8 mouse cellular contexts compared by ENCODE assay signal in genomic region chr5:121710851-121711173, GRCm38 (mm10). TPM values are rescaled to one million over a fixed set of nuclear protein-coding genes. Genes with fewer than 3 reads are reported as not detected.
A peak's percentile ranks its signal among the peaks of the same experiment; 100 is the strongest.
DNase-seq lines count a peak whose midpoint lies in the region; ATAC-seq and TF ChIP-seq lines count a peak whose summit lies in the region.

No protein-coding gene starts in this region.

- peaks cover 26% of the 10 kb centered on the region for H3K4me1 ChIP-seq in heart, embryonic 10.5 days
- H3K4me1 ChIP-seq in CH12.LX (ENCODE audit: control insufficient read depth in 1 of 2, insufficient read depth in 2 of 2), result peaks cover 2 to 31% of the 10 kb centered on the region in 2 experiments; a peak in 3 of 4 replicates
- H3K4me1 ChIP-seq in forebrain, embryonic 11.5 days (replicated peaks; ENCODE audit: control insufficient read depth, insufficient read depth, low read length), result peaks cover 5% of the 10 kb centered on the region; the same call in 1 of the 2 replicates
- H3K4me1 ChIP-seq in liver, embryonic 13.5 days (replicated peaks), result peaks cover 49% of the 10 kb centered on the region
- H3K4me1 ChIP-seq in stomach, postnatal 0 days (replicated peaks; ENCODE audit: control insufficient read depth, insufficient read depth), result 0 out of 2 replicates have a peak, but pooled peaks cover 5% of the 10 kb centered on the region

- WGBS in heart, embryonic 10.5 days, result under 1% methylated on average over 12 of the region's 12 CpGs
- WGBS in forebrain, embryonic 11.5 days, result 1% methylated on average over 12 of the region's 12 CpGs
- WGBS in liver, embryonic 13.5 days (ENCODE audit: insufficient replicate concordance), result under 1% methylated on average over 12 of the region's 12 CpGs
- under 1% methylated on average over 12 of the region's 12 CpGs for WGBS in stomach, postnatal 0 days

- 0 out of 2 replicates have a peak, but pooled peaks cover 4% of the 10 kb centered on the region for H3K79me2 ChIP-seq in CH12.LX (replicated peaks; ENCODE audit: control insufficient read depth, extremely low read depth, insufficient read depth, poor library complexity, severe bottlenecking)

- intact Hi-C loops in heart, postnatal 10 days (cut with DNase I), result loop anchor here (5.0 kb wide), 2 partner anchors 131 to 259 kb away; partner anchors contain the start of genes Erp29 and Tmem116

- no peaks in the 10 kb centered on the region for H3K9me3 ChIP-seq in heart, embryonic 10.5 days
- no peaks in the 10 kb centered on the region for H3K9me3 ChIP-seq in CH12.LX (replicated peaks; ENCODE audit: low read length)
- no peaks in the 10 kb centered on the region for H3K9me3 ChIP-seq in forebrain, embryonic 11.5 days (ENCODE audit: control insufficient read depth, low read length)
- H3K9me3 ChIP-seq in liver, embryonic 13.5 days (replicated peaks), result no peaks in the 10 kb centered on the region
- H3K9me3 ChIP-seq in stomach, postnatal 0 days (ENCODE audit: control insufficient read depth, low read length), result no peaks in the 10 kb centered on the region

- H3K4me3 ChIP-seq in heart, embryonic 10.5 days, result peak overlapping the region; percentile 93
- H3K4me3 ChIP-seq in CH12.LX (replicated peaks in 1 of 3; ENCODE audit: low read depth in 2 of 3, low read length in 2 of 3, poor library complexity in 1 of 3), result peak overlapping the region; percentile 68 to 87 (median 74)
- peak overlapping the region; percentile 99 for H3K4me3 ChIP-seq in forebrain, embryonic 11.5 days (ENCODE audit: low read depth, low read length)
- H3K4me3 ChIP-seq in liver, embryonic 13.5 days (replicated peaks), result peak overlapping the region; percentile 97
- H3K4me3 ChIP-seq in stomach, postnatal 0 days (ENCODE audit: low read depth, low read length), result peak overlapping the region; percentile 97

- no peak for TF ChIP-seq EP300 in CH12.LX (IDR thresholded peaks at IDR 0.05; ENCODE audit: low read length)
- no peak for TF ChIP-seq EP300 in stomach, postnatal 0 days (optimal IDR thresholded peaks at IDR 0.05)

- no peak for DNase-seq in heart, embryonic 10.5 days (ENCODE audit: low spot score)
- DNase-seq in heart, postnatal 10 days, result no peak
- peak; percentile 75 for DNase-seq in CH12.LX (ENCODE audit: extremely low read depth)
- DNase-seq in forebrain, embryonic 11.5 days (ENCODE audit: low spot score), result no peak
- no peak for DNase-seq in liver, embryonic 13.5 days
- DNase-seq in stomach, postnatal 0 days (ENCODE audit: low spot score), result no peak
- DNase-seq in left cerebral cortex, adult 11 months (ENCODE audit: low spot score), result no peak
- DNase-seq in ovary, adult 18-20 months (ENCODE audit: low spot score), result no peak

- no peak for TF ChIP-seq RAD21 in CH12.LX (IDR thresholded peaks at IDR 0.05; ENCODE audit: low read depth, low read length)

- H3K9ac ChIP-seq in CH12.LX (ENCODE audit: insufficient read depth, low read depth), result peak overlapping the region; percentile 92
- peak overlapping the region; percentile 98 for H3K9ac ChIP-seq in forebrain, embryonic 11.5 days (ENCODE audit: low read length)
- peak overlapping the region; percentile 98 for H3K9ac ChIP-seq in liver, embryonic 13.5 days
- H3K9ac ChIP-seq in stomach, postnatal 0 days (ENCODE audit: low read length), result peak overlapping the region; percentile 96

- no peak for TF ChIP-seq CTCF in CH12.LX (conservative IDR thresholded peaks at IDR 0.05 in 1 of 2, IDR thresholded peaks at IDR 0.05 in 1 of 2; ENCODE audit: low read depth in 2 of 2, low read length in 2 of 2)
- TF ChIP-seq CTCF in stomach, postnatal 0 days (IDR thresholded peaks at IDR 0.05; ENCODE audit: low read depth), result no peak

- dilution Hi-C loops in CH12.LX (cut with MboI; ENCODE audit: extremely low pct_ligation_motif_present, extremely low pct_unique_long_range_greater_than_20kb, low sequenced_read_pairs), result no loop called here

- no peaks in the 10 kb centered on the region for H3K27me3 ChIP-seq in heart, embryonic 10.5 days (ENCODE audit: insufficient read depth, poor library complexity, severe bottlenecking)
- H3K27me3 ChIP-seq in CH12.LX (replicated peaks), result no peaks in the 10 kb centered on the region
- no peaks in the 10 kb centered on the region for H3K27me3 ChIP-seq in forebrain, embryonic 11.5 days (ENCODE audit: control insufficient read depth, insufficient read depth, low read length)
- no peaks in the 10 kb centered on the region for H3K27me3 ChIP-seq in liver, embryonic 13.5 days
- H3K27me3 ChIP-seq in stomach, postnatal 0 days (ENCODE audit: control insufficient read depth, insufficient read depth, low read length), result no peaks in the 10 kb centered on the region

- in situ Hi-C loops in CH12.LX (cut with MboI; ENCODE audit: low pct_ligation_motif_present, low pct_unique_long_range_greater_than_20kb, low sequenced_read_pairs), result no loop called here

- TF ChIP-seq POLR2A in CH12.LX (IDR thresholded peaks at IDR 0.05; ENCODE audit: low read depth, low read length), result no peak

- no peak for ATAC-seq in forebrain, embryonic 11.5 days (replicated peaks; ENCODE audit: low FRiP score)
- ATAC-seq in liver, embryonic 13.5 days (ENCODE audit: low read depth), result no peak
- ATAC-seq in stomach, postnatal 0 days (ENCODE audit: low FRiP score, low TSS enrichment), result peak; percentile 34

- H3K36me3 ChIP-seq in heart, embryonic 10.5 days, result no peaks in the 10 kb centered on the region
- peaks cover 0 to 1% of the 10 kb centered on the region in 2 experiments for H3K36me3 ChIP-seq in CH12.LX (replicated peaks in 1 of 2; ENCODE audit: control insufficient read depth in 1 of 2, insufficient read depth in 1 of 2, low read length in 1 of 2)
- H3K36me3 ChIP-seq in forebrain, embryonic 11.5 days (ENCODE audit: control insufficient read depth, insufficient read depth, low read length), result no peaks in the 10 kb centered on the region
- no peaks in the 10 kb centered on the region for H3K36me3 ChIP-seq in liver, embryonic 13.5 days
- no peaks in the 10 kb centered on the region for H3K36me3 ChIP-seq in stomach, postnatal 0 days (ENCODE audit: control insufficient read depth, insufficient read depth, low read length)

- peak overlapping the region; percentile 99 for H3K27ac ChIP-seq in heart, embryonic 10.5 days
- H3K27ac ChIP-seq in CH12.LX (ENCODE audit: insufficient read depth, low read depth), result peak overlapping the region; percentile 56
- peak overlapping the region; percentile 90 for H3K27ac ChIP-seq in forebrain, embryonic 11.5 days (ENCODE audit: low read depth, low read length)
- H3K27ac ChIP-seq in liver, embryonic 13.5 days, result peak overlapping the region; percentile 95
- peak overlapping the region; percentile 99 for H3K27ac ChIP-seq in stomach, postnatal 0 days (replicated peaks)

- H3K4me2 ChIP-seq in CH12.LX (ENCODE audit: insufficient read depth, low read depth, poor library complexity, severe bottlenecking), result peak overlapping the region; percentile 64
- peak overlapping the region; percentile 76 for H3K4me2 ChIP-seq in forebrain, embryonic 11.5 days (ENCODE audit: low read depth, low read length, severe bottlenecking)
- peak overlapping the region; percentile 99 for H3K4me2 ChIP-seq in liver, embryonic 13.5 days
- peak overlapping the region; percentile 64 for H3K4me2 ChIP-seq in stomach, postnatal 0 days (replicated peaks; ENCODE audit: low read depth)

TF ChIP-seq in CH12.LX, 34 proteins besides CTCF, POLR2A, EP300 and RAD21:
- TF ChIP-seq ZNF384 (IDR thresholded peaks at IDR 0.05; ENCODE audit: low read depth, low read length), result peak; percentile 80
- no peak for TF ChIP-seq ZC3H11A (IDR thresholded peaks at IDR 0.05; ENCODE audit: low read depth, low read length)

RNA-seq across cellular contexts. Expression of gene Atxn2, which starts 0.3 kb away (rescaled TPM):
- 38.2 and 46.8 TPM in 2 replicates for polyA plus RNA-seq in heart, embryonic 10.5 days (2016; fragmentation: Nextera tagmentation; extraction: Ambion mirVana)
- 100 to 1,000 TPM; 173 to 177 TPM for total RNA-seq in heart, postnatal 10 days (2021)
- total RNA-seq in CH12.LX (2012; rRNA removed) (8.3 and 8.5 TPM in 2 replicates), CH12.LX (2014; rRNA removed) (5.9 and 7.7 TPM in 2 replicates)
- 40.5 and 58.4 TPM in 2 replicates for polyA plus RNA-seq in CH12.LX (2012; ENCODE audit: insufficient read length, low read depth)
- polyA plus RNA-seq in forebrain, embryonic 11.5 days (2014; fragmentation: Nextera tagmentation; extraction: Ambion mirVana), result 99.2 and 102 TPM in 2 replicates
- 16.0 and 17.6 TPM in 2 replicates for polyA plus RNA-seq in liver, embryonic 13.5 days (2015; fragmentation: Nextera tagmentation; extraction: Ambion mirVana)
- polyA plus RNA-seq in stomach, postnatal 0 days (2015; fragmentation: Nextera tagmentation; extraction: Ambion mirVana), result 30.5 and 35.6 TPM in 2 replicates

RNA-seq across cellular contexts. Expression of gene Brap, which starts 50.4 kb away (rescaled TPM):
- polyA plus RNA-seq in heart, embryonic 10.5 days (2016; fragmentation: Nextera tagmentation; extraction: Ambion mirVana), result 33.2 and 35.5 TPM in 2 replicates
- 10 to 100 TPM; 28.2 to 35.2 TPM for total RNA-seq in heart, postnatal 10 days (2021)
- total RNA-seq in CH12.LX (2012; rRNA removed) (23.7 and 27.4 TPM in 2 replicates), CH12.LX (2014; rRNA removed) (29.0 and 33.3 TPM in 2 replicates)
- polyA plus RNA-seq in CH12.LX (2012; ENCODE audit: insufficient read length, low read depth), result 28.0 and 29.8 TPM in 2 replicates
- 45.5 and 48.1 TPM in 2 replicates for polyA plus RNA-seq in forebrain, embryonic 11.5 days (2014; fragmentation: Nextera tagmentation; extraction: Ambion mirVana)
- 23.9 and 25.5 TPM in 2 replicates for polyA plus RNA-seq in liver, embryonic 13.5 days (2015; fragmentation: Nextera tagmentation; extraction: Ambion mirVana)
- polyA plus RNA-seq in stomach, postnatal 0 days (2015; fragmentation: Nextera tagmentation; extraction: Ambion mirVana), result 32.2 and 32.5 TPM in 2 replicates

RNA-seq across cellular contexts. Expression of gene Acad10, which starts 50.5 kb away (rescaled TPM):
- 1.5 and 2.6 TPM in 2 replicates for polyA plus RNA-seq in heart, embryonic 10.5 days (2016; fragmentation: Nextera tagmentation; extraction: Ambion mirVana)
- 10 to 100 TPM; 13.7 to 16.0 TPM for total RNA-seq in heart, postnatal 10 days (2021)
- total RNA-seq in CH12.LX (2012; rRNA removed), result 2.2 and 4.2 TPM in 2 replicates
- 2.4 and 2.7 TPM in 2 replicates for total RNA-seq in CH12.LX (2014; rRNA removed)
- polyA plus RNA-seq in CH12.LX (2012; ENCODE audit: insufficient read length, low read depth), result 2.1 and 2.7 TPM in 2 replicates
- 1.9 TPM in 2 replicates for polyA plus RNA-seq in forebrain, embryonic 11.5 days (2014; fragmentation: Nextera tagmentation; extraction: Ambion mirVana)
- 2.0 and 2.4 TPM in 2 replicates for polyA plus RNA-seq in liver, embryonic 13.5 days (2015; fragmentation: Nextera tagmentation; extraction: Ambion mirVana)
- 3.0 and 4.0 TPM in 2 replicates for polyA plus RNA-seq in stomach, postnatal 0 days (2015; fragmentation: Nextera tagmentation; extraction: Ambion mirVana)
